Mouse (Mus musculus) G1E-ER4 (cell line): ENCODE measurements around the gene Mpz. TPM values are rescaled to one million over a fixed set of nuclear protein-coding genes. Genes with fewer than 3 reads are reported as not detected.

Source experiments
- GATA1 ChIP-seq: IDR thresholded peaks from one replicate; pipeline ENCODE4 v1.8.0; 2012; ENCODE audit warnings: low read length, inconsistent platforms
- polyA plus RNA-seq: library from polyadenylated mRNA; stranded (reverse); fragments of >175 nt; gene quantifications from 2 replicates; pipeline ENCODE4 v1.2.3, GENCODE M21; 2012

Mpz gene
- polyA plus RNA-seq, 1 experiment, result not detected

GRCm38 (mm10) chr1:171119405-171119804 is 31.1 kb upstream of the Mpz start:
- no peak for TF ChIP-seq GATA1

- no peak for TF ChIP-seq GATA1
These were observed 29.6 kb upstream of the Mpz start for GRCm38 (mm10) chr1:171120893-171121292.

GRCm38 (mm10) chr1:171121839-171122238 is 28.7 kb upstream of the Mpz start:
- no peak for TF ChIP-seq GATA1

- no peak for TF ChIP-seq GATA1
These were observed 27.6 kb upstream of the Mpz start for GRCm38 (mm10) chr1:171122932-171123331.

- no peak for TF ChIP-seq GATA1
These were observed 26.1 kb upstream of the Mpz start for GRCm38 (mm10) chr1:171124398-171124797.

GRCm38 (mm10) chr1:171129251-171129650 is 21.3 kb upstream of the Mpz start:
- TF ChIP-seq GATA1, result no peak

GRCm38 (mm10) chr1:171130971-171131370 is 19.5 kb upstream of the Mpz start:
- TF ChIP-seq GATA1, result no peak

- no peak for TF ChIP-seq GATA1
These were observed 14.9 kb upstream of the Mpz start for GRCm38 (mm10) chr1:171135600-171135999.

GRCm38 (mm10) chr1:171150838-171151391 is 404 bp downstream of the Mpz start:
- TF ChIP-seq GATA1, result no peak

- TF ChIP-seq GATA1, result no peak
These were observed 1.5 kb downstream of the Mpz start for GRCm38 (mm10) chr1:171151966-171152365.

GRCm38 (mm10) chr1:171156644-171157043 is 6.1 kb downstream of the Mpz start:
- no peak for TF ChIP-seq GATA1

- TF ChIP-seq GATA1, result no peak
These were observed 7.5 kb downstream of the Mpz start for GRCm38 (mm10) chr1:171157965-171158364.

GRCm38 (mm10) chr1:171159485-171159975 is 9.0 kb downstream of the Mpz start:
- no peak for TF ChIP-seq GATA1

GRCm38 (mm10) chr1:171162526-171162925 is 12.0 kb downstream of the Mpz start:
- no peak for TF ChIP-seq GATA1

GRCm38 (mm10) chr1:171164258-171164657 is 13.7 kb downstream of the Mpz start:
- TF ChIP-seq GATA1, result no peak

- TF ChIP-seq GATA1, result no peak
These were observed 15.3 kb downstream of the Mpz start for GRCm38 (mm10) chr1:171165629-171166345.

GRCm38 (mm10) chr1:171168906-171169305 is 18.4 kb downstream of the Mpz start:
- no peak for TF ChIP-seq GATA1
